Mouse (Mus musculus) hindbrain, embryonic 12.5 days (tissue): ENCODE data around the gene Rapgef3. TPM values are rescaled to one million over a fixed set of nuclear protein-coding genes. Genes with fewer than 3 reads are reported as not detected.

Experiments
- ATAC-seq: fragments of 200-750 bp; cut with Nextera tagmentation; 2 replicates; pipeline ENCODE4 v1.8.0; 2017; ENCODE audit warnings: moderate TSS enrichment; ENCODE audit not compliant: low FRiP score
- H3K27ac ChIP-seq: fragments of 300-500 bp; sonication (generic); 2 replicates; pipeline ENCODE4 v1.5.1; 2016; ENCODE audit warnings: mild to moderate bottlenecking
- H3K27me3 ChIP-seq: fragments of 300-500 bp; sonication (generic); 2 replicates; pipeline ENCODE4 v1.6.1; 2016; ENCODE audit warnings: mild to moderate bottlenecking
- H3K36me3 ChIP-seq: fragments of 300-500 bp; sonication (generic); 2 replicates; pipeline ENCODE4 v1.6.1; 2016; ENCODE audit warnings: mild to moderate bottlenecking
- H3K4me1 ChIP-seq: fragments of 300-500 bp; sonication (generic); 2 replicates; pipeline ENCODE4 v1.6.1; 2016
- H3K4me2 ChIP-seq: fragments of 300-500 bp; sonication (generic); replicated peaks from 2 replicates; pipeline ENCODE4 v1.6.1; 2016; ENCODE audit warnings: mild to moderate bottlenecking
- H3K4me3 ChIP-seq: fragments of 300-500 bp; sonication (generic); 2 replicates; pipeline ENCODE4 v1.5.1; 2016; ENCODE audit warnings: mild to moderate bottlenecking
- H3K9ac ChIP-seq: fragments of 300-500 bp; sonication (generic); 2 replicates; pipeline ENCODE4 v1.6.1; 2016; ENCODE audit warnings: mild to moderate bottlenecking, moderate library complexity
- H3K9me3 ChIP-seq: fragments of 300-500 bp; sonication (generic); replicated peaks from 2 replicates; pipeline ENCODE4 v1.6.1; 2016; ENCODE audit warnings: mild to moderate bottlenecking
- WGBS: fragments of 180-500 bp; shearing (Covaris S2); methylation state at CpG from one replicate; pipeline ENCODE4 v1.1.7; 2016; 5-methylcytosine and 5-hydroxymethylcytosine counted together
- polyA plus RNA-seq: library from polyadenylated mRNA; unstranded; fragments of >200 nt; fragmentation: Nextera tagmentation; extraction: Ambion mirVana; gene quantifications from 2 replicates; pipeline ENCODE4 v1.2.1, GENCODE M21; 2016

Gene Rapgef3
- polyA plus RNA-seq, 1 experiment from 2014 or later = 10.7 TPM

DNA sequence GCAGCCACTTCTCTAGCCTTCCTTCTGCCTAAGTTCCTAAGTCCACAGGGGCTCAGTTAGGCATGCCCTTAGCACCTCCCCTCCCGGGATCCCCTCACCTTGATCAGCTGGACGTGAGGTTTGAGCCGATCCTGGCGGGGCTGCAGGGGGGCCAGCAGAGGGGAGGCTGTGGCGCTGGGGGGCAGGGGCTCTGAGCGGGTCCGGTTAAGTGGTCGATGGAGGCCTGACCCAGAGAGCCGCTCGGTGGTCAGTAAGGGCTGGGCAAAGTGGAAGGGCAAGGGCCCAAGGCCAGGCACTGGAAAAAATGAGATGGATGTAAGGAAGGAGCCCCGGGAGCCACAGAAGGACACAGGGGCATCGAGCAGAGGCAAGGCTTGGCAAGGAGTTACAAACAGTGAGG, 40.1 kb upstream of the Rapgef3 start:
- Histone ChIP-seq H3K9me3 (no peaks in the 10 kb centered on the region), H3K4me2 (no peak overlapping the region), H3K36me3 (peaks cover 55% of the 10 kb centered on the region), H3K27ac (no peak overlapping the region), H3K4me1 (peaks cover 13% of the 10 kb centered on the region), H3K4me3 (no peak overlapping the region), H3K27me3 (no peaks in the 10 kb centered on the region), H3K9ac (no peak overlapping the region)
- no peak for ATAC-seq
- 68% methylated on average over 12 of the region's 12 CpGs for WGBS

DNA sequence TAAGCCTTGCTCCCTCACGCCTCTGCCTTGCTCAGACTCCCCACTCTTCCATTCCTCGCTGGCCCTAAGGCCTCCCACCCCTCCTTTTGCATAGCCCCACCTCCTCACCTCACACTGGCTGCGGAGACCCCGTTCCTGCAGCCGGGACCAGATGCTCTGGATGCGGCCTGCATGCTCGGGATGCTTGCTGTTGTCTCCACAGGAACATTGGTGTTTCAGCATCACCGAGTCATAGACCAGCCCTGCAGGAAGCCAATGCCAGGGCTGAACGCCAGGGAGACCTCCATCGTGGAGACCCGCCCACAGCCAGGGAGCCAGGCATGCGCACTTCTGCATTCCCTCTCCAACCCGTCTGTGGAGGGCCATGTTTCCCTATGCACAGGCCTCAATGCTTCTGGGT, 34.8 kb upstream of the Rapgef3 start:
- H3K27me3 ChIP-seq = no peaks in the 10 kb centered on the region
- ATAC-seq = peak; percentile 62
- H3K4me3 ChIP-seq = peak overlapping the region; percentile 2; the same call in 1 of the 2 replicates
- 0 out of 2 replicates have a peak overlapping the region, but pooled peaks have one; percentile 13 for H3K9ac ChIP-seq
- peaks cover 30% of the 10 kb centered on the region for H3K4me1 ChIP-seq
- WGBS = 7% methylated on average over 13 of the region's 13 CpGs
- peak overlapping the region; percentile 40 for H3K27ac ChIP-seq
- peaks cover 50% of the 10 kb centered on the region for H3K36me3 ChIP-seq
- H3K9me3 ChIP-seq = no peaks in the 10 kb centered on the region
- H3K4me2 ChIP-seq = peak overlapping the region; percentile 41

DNA sequence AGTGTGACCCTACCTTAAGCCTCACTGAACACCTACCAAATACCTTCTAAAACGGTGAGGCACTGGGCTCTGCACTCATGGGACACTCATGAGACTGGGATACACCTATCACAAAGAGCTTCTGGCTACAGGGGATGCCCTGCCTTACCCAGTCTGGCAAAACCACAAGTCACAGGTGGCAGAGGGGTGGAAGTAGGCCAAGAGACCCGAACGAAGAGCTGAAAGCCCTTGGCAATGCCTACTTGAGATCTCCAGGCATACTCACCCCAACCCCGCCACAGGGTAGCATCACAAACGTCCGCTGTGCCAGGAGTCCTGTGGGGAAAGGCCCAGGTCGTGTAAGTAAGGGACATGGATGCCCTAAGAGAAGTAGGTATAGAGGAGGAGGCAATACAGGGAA, 34.0 kb upstream of the Rapgef3 start:
- Histone ChIP-seq H3K36me3 (peaks cover 49% of the 10 kb centered on the region), H3K4me1 (peaks cover 28% of the 10 kb centered on the region), H3K27ac (no peak overlapping the region), H3K4me3 (no peak overlapping the region), H3K9ac (no peak overlapping the region), H3K9me3 (no peaks in the 10 kb centered on the region), H3K27me3 (no peaks in the 10 kb centered on the region), H3K4me2 (no peak overlapping the region; the same call in 1 of the 2 replicates)
- 80% methylated on average over 7 of the region's 7 CpGs for WGBS
- no peak for ATAC-seq

DNA sequence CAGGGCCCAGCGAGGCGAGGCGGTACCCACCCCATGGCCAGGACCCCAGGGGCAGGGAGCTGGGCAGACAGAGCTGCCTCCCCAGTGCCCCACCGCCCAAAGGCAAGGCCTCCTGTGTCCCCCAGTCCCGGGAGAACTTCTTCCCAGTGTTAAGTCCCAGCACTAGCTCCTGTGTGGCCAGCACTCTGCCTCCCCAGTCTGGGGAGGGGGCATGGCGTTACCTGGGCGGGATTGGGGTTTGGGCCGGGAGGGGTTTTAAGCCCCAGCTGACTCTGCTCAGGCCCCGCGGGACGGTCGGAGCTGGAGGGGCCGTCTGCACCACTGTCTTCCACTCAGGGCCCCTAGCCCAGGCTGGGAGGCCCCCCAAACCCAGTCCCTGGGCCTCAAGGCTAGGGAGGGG, 33.1 kb upstream of the Rapgef3 start:
- WGBS = 91% methylated on average over 13 of the region's 13 CpGs
- Histone ChIP-seq H3K27ac (no peak overlapping the region), H3K36me3 (peaks cover 50% of the 10 kb centered on the region)

GRCm38 (mm10) chr15:97799446-97799845, 31.7 kb upstream of the Rapgef3 start:
- peaks cover 28% of the 10 kb centered on the region for H3K4me1 ChIP-seq

More for the DNA sequence above, 33.1 kb upstream of the Rapgef3 start:
- no peak for ATAC-seq
- no peaks in the 10 kb centered on the region for H3K9me3 ChIP-seq
- peaks cover 28% of the 10 kb centered on the region for H3K4me1 ChIP-seq
- H3K27me3 ChIP-seq = no peaks in the 10 kb centered on the region
- no peak overlapping the region for H3K4me3 ChIP-seq
- H3K4me2 ChIP-seq = no peak overlapping the region
- H3K9ac ChIP-seq = no peak overlapping the region

GRCm38 (mm10) chr15:97798134-97798533, 30.4 kb upstream of the Rapgef3 start:
- WGBS = 33% methylated on average over 17 of the region's 17 CpGs
- no peaks in the 10 kb centered on the region for H3K27me3 ChIP-seq
- H3K4me3 ChIP-seq = no peak overlapping the region
- ATAC-seq = peak; percentile 46
- H3K9ac ChIP-seq = no peak overlapping the region
- peaks cover 70% of the 10 kb centered on the region for H3K36me3 ChIP-seq
- no peaks in the 10 kb centered on the region for H3K9me3 ChIP-seq
- H3K4me2 ChIP-seq = no peak overlapping the region
- H3K27ac ChIP-seq = no peak overlapping the region
- H3K4me1 ChIP-seq = peaks cover 28% of the 10 kb centered on the region

More at GRCm38 (mm10) chr15:97799446-97799845, 31.7 kb upstream of the Rapgef3 start:
- Histone ChIP-seq H3K9me3 (no peaks in the 10 kb centered on the region), H3K9ac (no peak overlapping the region), H3K27me3 (no peaks in the 10 kb centered on the region), H3K4me3 (no peak overlapping the region), H3K4me2 (no peak overlapping the region), H3K27ac (no peak overlapping the region), H3K36me3 (peaks cover 57% of the 10 kb centered on the region)
- 86% methylated on average over 11 of the region's 11 CpGs for WGBS
- no peak for ATAC-seq

DNA sequence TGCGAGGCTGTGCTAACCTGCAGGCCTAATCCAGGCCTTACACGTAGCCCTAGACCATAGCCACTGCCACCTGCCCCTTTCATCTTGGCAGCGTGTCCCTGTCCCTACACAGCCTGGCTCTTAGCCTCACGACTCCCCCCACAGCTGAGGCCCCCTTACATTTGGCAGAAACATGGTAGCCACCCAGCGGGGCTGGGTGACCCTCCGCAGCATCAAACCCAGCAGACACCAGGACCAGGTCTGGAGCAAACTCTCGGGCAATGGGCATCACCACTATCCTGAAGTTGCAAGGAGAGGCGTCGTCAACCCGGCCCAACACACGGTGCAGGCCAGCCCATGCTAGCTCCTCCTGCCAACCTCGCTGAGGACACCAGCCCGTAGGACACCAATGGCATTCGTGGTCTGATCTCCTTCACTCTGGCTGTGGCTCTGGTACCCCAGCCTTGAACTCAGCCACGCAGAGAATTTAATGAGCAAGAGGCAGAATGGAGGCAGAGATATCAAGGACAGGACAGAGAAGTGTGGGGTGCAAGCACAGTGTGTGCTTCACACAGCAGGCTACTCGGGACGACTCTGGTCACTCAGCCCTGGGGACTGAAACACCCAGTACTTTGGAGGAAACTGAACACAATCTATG, 29.0 kb upstream of the Rapgef3 start:
- Histone ChIP-seq H3K4me3 (no peak overlapping the region), H3K9me3 (no peaks in the 10 kb centered on the region), H3K36me3 (peaks cover 82% of the 10 kb centered on the region), H3K27me3 (no peaks in the 10 kb centered on the region), H3K9ac (no peak overlapping the region), H3K27ac (no peak overlapping the region), H3K4me1 (peaks cover 17% of the 10 kb centered on the region), H3K4me2 (no peak overlapping the region)
- WGBS = 94% methylated on average over 17 of the region's 17 CpGs
- no peak for ATAC-seq

- no peaks in the 10 kb centered on the region for H3K9me3 ChIP-seq
- 94% methylated on average over 10 of the region's 10 CpGs for WGBS
- peaks cover 89% of the 10 kb centered on the region for H3K36me3 ChIP-seq
- no peak overlapping the region for H3K9ac ChIP-seq
- peaks cover 17% of the 10 kb centered on the region for H3K4me1 ChIP-seq
- no peak for ATAC-seq
- H3K4me3 ChIP-seq = no peak overlapping the region
- no peak overlapping the region for H3K27ac ChIP-seq
- no peaks in the 10 kb centered on the region for H3K27me3 ChIP-seq
- H3K4me2 ChIP-seq = no peak overlapping the region
Measured at GRCm38 (mm10) chr15:97795559-97796235, 27.9 kb upstream of the Rapgef3 start.

GRCm38 (mm10) chr15:97794268-97794667, 26.5 kb upstream of the Rapgef3 start:
- Histone ChIP-seq H3K4me3 (no peak overlapping the region), H3K27me3 (no peaks in the 10 kb centered on the region), H3K36me3 (peaks cover 77% of the 10 kb centered on the region), H3K4me2 (no peak overlapping the region), H3K9me3 (no peaks in the 10 kb centered on the region), H3K4me1 (peaks cover 12% of the 10 kb centered on the region), H3K27ac (no peak overlapping the region), H3K9ac (no peak overlapping the region)
- 73% methylated on average over 5 of the region's 5 CpGs for WGBS
- ATAC-seq = no peak

- no peak overlapping the region for H3K27ac ChIP-seq
- no peak overlapping the region for H3K9ac ChIP-seq
- peaks cover 73% of the 10 kb centered on the region for H3K36me3 ChIP-seq
- H3K4me1 ChIP-seq = peaks cover 11% of the 10 kb centered on the region
- H3K9me3 ChIP-seq = no peaks in the 10 kb centered on the region
- H3K4me2 ChIP-seq = no peak overlapping the region
- H3K4me3 ChIP-seq = no peak overlapping the region
- no peak for ATAC-seq
- WGBS = 91% methylated on average over 18 of the region's 18 CpGs
- no peaks in the 10 kb centered on the region for H3K27me3 ChIP-seq
Measured at GRCm38 (mm10) chr15:97793386-97794153, 25.8 kb upstream of the Rapgef3 start.

DNA sequence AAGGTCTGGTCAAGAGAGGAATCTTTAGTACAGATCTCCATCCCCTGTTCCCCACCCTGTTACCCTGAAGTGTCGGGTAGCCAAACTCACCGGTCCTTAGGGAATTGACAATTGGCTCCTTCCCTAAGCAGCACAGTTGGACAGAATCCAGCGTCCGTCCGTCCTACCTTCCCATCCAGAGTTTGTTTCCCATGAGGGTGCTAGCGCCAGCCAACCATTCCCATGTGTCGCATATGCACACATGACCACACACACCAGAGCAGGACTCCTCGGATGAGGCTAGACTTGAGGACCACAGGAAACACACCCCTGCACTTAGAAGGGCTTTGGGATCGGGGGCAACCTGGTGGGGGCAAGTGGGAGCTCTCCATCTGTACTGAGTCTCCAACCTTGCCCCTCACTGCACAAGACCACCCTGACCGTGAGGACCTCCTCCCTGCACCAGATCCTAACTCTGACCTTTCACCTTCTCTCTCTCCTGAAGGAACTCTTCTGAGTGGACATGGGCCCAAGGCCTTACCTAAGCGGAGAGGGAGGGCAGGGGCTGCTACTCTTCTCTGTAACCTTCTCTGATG, 23.4 kb upstream of the Rapgef3 start:
- Histone ChIP-seq H3K9me3 (no peaks in the 10 kb centered on the region), H3K9ac (no peak overlapping the region), H3K36me3 (peaks cover 56% of the 10 kb centered on the region), H3K27ac (no peak overlapping the region), H3K4me2 (no peak overlapping the region), H3K27me3 (no peaks in the 10 kb centered on the region), H3K4me1 (0 out of 2 replicates have a peak, but pooled peaks cover 3% of the 10 kb centered on the region), H3K4me3 (no peak overlapping the region)
- 92% methylated on average over 11 of the region's 11 CpGs for WGBS
- no peak for ATAC-seq
